Mouse (Mus musculus) ovary, postnatal 10 days (tissue): ENCODE results near the gene Btnl6.
"Not testable (repeated sequence)": the region's sequence is repeated elsewhere in the genome, so short reads cannot be mapped to it uniquely, and the experiment has no call there.

ENCODE experiments used
- DNase-seq: peaks from one replicate; pipeline ENCODE4 v3.0.0; 2022; ENCODE audit warnings: low spot score

Btnl6 gene

DNA sequence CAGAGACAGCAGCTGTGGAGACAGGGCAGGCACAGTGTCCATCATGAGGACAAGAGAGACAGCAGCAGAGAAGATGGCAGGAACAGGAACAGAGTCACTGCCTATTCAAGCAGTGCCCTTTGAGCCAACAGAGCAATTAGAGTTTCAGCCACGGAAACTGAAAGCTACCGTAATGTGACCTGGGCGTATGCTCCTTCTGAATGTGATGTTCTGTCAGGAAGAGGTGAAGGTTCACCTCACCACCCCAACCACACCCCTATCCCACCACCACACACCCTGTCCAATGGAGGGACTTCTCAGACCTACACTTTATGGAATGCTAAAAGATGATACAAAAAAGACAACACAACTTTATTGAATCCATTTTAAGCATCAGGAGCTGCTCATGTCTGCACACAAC, 19.8 kb downstream of the Btnl6 start:
- not testable (repeated sequence) for DNase-seq

DNA sequence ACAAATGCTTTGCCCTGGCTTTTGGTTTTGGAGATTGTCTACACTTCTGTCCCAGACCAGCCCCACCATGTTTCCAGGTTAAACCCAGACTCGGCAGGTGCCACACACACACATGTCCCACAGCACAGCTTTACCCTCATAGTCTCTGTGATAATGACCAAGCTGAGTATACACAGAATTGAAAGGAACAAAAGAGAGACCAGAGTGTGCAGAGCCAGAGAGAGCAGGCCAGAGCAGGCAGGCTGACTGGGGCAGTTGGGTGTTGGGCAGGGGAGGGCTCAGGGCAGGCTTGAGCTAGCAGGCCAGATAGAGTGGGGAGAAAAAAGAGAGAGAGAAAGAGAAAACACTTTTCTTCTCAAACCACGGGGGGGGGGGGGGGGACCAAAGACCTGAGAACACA, 20.6 kb downstream of the Btnl6 start:
- no peak for DNase-seq

DNA sequence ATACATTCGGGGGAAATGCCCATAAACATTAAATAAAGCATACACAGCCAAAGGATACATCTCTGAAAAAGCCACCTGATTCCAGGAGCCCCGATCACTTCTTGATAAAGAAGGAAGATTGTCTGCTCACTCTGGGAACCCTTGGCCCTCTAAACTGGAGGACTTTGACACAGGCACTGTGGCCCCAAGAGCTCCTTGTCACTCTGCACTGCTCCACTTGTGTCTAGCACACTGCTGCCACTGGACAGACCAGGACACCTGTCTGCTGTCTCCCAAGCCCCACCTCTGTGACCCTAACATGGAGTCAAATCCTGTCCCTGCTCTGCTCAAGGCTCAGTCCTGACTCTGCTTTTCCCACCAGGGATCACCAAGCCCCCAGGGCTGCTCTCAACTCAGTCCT, 22.0 kb downstream of the Btnl6 start:
- not testable (repeated sequence) for DNase-seq

DNA sequence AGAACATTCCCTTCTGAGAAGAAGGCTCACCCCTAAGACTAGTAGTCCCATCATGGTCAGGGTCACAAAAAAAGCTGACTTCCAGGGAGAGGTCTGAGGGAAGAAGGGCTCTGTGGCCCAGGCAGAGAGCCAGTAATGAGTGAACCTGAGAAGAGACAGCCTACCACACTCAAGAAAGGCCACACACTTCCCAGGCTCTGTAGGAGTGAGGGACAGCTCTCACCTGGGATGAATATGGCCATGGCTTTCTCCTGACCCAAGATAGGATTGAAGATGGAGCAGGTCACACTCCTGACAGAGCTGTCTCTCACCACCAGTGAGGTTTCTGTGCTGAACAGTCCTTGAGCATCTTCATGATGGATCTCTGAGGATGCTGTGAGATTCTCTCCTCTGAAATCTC, 24.4 kb downstream of the Btnl6 start:
- no peak for DNase-seq

DNA sequence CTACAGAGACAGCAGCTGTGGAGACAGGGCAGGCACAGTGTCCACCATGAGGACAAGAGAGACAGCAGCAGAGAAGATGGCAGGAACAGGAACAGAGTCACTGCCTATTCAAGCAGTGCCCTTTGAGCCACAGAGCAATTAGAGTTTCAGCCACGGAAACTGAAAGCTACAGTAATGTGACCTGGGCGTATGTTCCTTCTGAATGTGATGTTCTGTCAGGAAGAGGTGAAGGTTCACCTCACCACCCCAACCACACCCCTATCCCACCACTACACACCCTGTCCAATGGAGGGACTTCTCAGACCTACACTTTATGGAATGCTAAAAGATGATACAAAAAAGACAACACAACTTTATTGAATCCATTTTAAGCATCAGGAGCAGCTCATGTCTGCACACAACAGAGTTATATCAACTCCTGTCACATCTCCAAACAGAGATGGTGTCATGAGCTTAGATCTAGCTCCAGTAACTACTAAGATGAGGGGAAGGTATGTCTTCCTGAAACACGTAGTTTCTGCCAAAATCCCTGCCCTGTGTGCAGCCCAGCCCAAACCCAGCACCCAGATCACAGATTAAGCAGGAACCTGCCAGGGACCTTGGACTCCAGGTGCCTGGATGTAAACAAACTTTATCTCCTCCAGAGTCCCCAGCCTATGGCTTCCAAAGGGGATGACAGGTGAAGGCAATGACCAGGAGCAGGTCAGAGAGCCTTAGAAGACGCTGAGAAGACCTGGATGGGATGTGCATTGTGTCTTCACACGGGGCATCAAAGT, 39.7 kb downstream of the Btnl6 start, which contains the start of gene Btnl4:
TSS of gene Btnl4 (minus strand) at position 81 of the 776 bp plus-strand sequence.
- not testable (repeated sequence) for DNase-seq

DNA sequence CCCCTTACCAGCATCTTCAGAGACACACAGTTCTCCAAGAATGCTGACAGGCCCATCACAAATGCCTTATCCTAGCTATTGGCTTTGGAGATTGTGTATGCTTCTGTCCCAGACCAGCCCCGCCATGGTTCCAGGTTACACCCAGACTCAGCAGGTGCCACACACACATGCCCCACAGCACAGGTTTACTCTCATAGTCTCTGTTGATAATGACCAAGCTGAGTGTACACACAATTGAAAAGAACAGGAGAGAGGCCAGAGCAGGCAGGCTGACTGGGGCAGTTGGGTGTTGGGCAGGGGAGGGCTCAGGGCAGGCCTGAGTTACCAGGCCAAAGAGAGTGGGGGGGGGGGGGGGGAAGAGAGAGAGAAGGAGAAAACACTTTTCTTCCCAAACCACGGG, 40.7 kb downstream of the Btnl6 start:
- no peak for DNase-seq

DNA sequence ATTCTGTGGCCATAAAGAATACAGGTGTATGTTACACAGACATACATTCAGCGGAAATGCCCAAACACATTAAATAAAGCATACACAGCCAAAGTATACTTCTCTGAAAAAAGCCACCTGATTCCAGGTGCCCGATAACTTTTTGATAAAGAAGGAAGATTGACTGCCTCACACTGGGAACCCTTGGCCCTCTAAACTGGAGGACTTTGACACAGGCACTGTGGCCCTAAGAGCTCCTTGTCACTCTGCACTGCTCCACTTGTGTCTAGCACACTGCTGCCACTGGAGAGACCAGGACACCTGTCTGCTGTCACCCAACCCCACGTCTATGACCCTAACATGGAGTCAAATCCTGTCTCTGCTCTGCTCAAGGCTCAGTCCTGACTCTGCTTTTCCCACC, 42.1 kb downstream of the Btnl6 start:
- DNase-seq: no peak

DNA sequence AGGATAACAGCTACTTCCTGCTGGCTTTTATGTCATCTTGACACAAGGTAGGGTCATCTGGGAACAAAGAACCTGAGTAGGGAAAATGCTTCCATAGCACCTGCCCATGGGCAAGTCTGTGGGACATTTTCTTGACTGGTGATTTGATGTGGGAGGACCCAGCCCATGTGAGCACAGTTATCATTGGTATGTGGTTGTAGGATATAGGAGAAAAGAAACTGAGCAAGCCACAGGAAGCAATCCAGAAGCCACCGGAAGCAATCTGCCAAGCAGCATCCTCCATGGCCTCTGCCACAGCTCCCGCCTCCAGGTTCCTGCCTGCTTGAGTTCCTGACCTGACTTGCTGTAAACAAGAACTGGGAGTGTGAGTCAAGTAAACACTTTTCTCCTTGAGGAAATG, 46.7 kb downstream of the Btnl6 start:
- no peak for DNase-seq

DNA sequence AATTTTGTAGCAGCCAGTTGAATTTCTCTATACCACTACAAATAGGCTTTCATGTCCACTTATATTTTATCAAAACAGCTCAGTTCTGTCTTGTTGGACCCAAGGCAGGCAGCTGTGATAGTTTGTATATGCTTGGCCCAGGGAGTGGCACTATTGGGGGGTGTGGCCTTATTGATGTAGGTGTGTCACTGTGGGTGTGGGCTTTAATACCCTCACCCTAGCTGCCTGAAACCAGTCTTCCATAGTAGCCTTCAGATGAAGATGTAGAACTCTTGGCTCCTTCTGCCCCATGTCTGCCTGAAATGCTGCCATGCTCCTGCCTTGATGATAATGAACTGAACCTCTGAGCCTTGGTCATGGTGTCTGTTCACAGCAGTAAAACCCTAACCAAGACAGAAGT, 51.2 kb downstream of the Btnl6 start:
- DNase-seq: not testable (repeated sequence)

DNA sequence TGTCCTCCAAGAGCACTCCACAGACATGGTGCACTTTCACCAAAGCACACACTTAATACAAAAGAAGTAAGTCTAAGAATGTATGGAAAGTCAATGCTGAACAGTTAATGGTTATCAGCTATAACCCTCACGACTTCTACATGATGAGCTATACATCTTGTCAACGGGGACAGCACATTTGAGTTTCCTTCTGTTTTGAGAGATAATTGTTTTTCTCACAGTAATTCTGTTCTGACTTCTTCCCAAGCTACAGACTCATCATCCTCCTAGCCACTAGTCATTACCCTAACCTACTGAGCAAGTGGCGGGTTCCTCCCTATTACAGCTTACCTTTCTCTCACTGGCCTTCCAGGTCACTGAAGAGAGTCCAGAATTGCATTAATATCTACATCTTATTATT, 57.9 kb downstream of the Btnl6 start:
- no peak for DNase-seq
